Mouse (Mus musculus) embryonic facial prominence, embryonic 11.5 days (tissue): ENCODE measurements at regions not wholly inside any gene's neighbourhood (a gene's known extent, or its start where the extent isn't known, plus 50 kb on each side); places are given as distances from the start of the nearest gene placed in this dataset.
A peak's percentile ranks its signal among the peaks of the same experiment; 100 is the strongest.

Experiments used
- ATAC-seq: fragments of 200-750 bp; cut with Nextera tagmentation; replicated peaks from 2 replicates; pipeline ENCODE4 v1.8.0; 2017; ENCODE audit warnings: low read depth; ENCODE audit not compliant: insufficient number of reproducible peaks, low FRiP score, low TSS enrichment
- DNase-seq: peaks from one replicate; pipeline ENCODE4 v3.0.0-alpha.2; 2015; ENCODE audit warnings: low spot score
- H3K27ac ChIP-seq: fragments of 300-500 bp; sonication (generic); replicated peaks from 2 replicates; pipeline ENCODE4 v1.5.1; 2014; ENCODE audit warnings: mild to moderate bottlenecking, low read depth, low read length, control low read depth
- H3K27me3 ChIP-seq: fragments of 300-500 bp; sonication (generic); 2 replicates; pipeline ENCODE4 v1.6.1; 2014; ENCODE audit warnings: mild to moderate bottlenecking, low read length, moderate library complexity, mixed read lengths; ENCODE audit not compliant: control insufficient read depth, insufficient read depth
- H3K36me3 ChIP-seq: fragments of 300-500 bp; sonication (generic); replicated peaks from 2 replicates; pipeline ENCODE4 v1.6.1; 2014; ENCODE audit warnings: low read depth, mild to moderate bottlenecking, low read length, moderate library complexity, mixed read lengths; ENCODE audit not compliant: control insufficient read depth, insufficient read depth
- H3K4me1 ChIP-seq: fragments of 300-500 bp; sonication (generic); 2 replicates; pipeline ENCODE4 v1.6.1; 2014; ENCODE audit warnings: low read length, mixed read lengths; ENCODE audit not compliant: control insufficient read depth, insufficient read depth
- H3K4me2 ChIP-seq: fragments of 300-500 bp; sonication (generic); 2 replicates; pipeline ENCODE4 v1.6.1; 2014; ENCODE audit warnings: low read depth, mild to moderate bottlenecking, control low read depth, low read length, moderate library complexity
- H3K4me3 ChIP-seq: fragments of 300-500 bp; sonication (generic); 2 replicates; pipeline ENCODE4 v1.5.1; 2014; ENCODE audit warnings: low read depth, low read length, control low read depth
- H3K9ac ChIP-seq: fragments of 300-500 bp; sonication (generic); replicated peaks from 2 replicates; pipeline ENCODE4 v1.6.1; 2014; ENCODE audit warnings: mild to moderate bottlenecking, control low read depth, low read length
- H3K9me3 ChIP-seq: fragments of 300-500 bp; sonication (generic); replicated peaks from 2 replicates; pipeline ENCODE4 v1.6.1; 2016; ENCODE audit warnings: mild to moderate bottlenecking, low read length, inconsistent platforms, mixed read lengths; ENCODE audit not compliant: control insufficient read depth
- WGBS: fragments of 180-500 bp; shearing (Covaris S2); extraction: QIAGEN DNeasy Blood & Tissue Kit; methylation state at CpG from one replicate; pipeline ENCODE4 v1.1.7; 2014; 5-methylcytosine and 5-hydroxymethylcytosine counted together

DNA sequence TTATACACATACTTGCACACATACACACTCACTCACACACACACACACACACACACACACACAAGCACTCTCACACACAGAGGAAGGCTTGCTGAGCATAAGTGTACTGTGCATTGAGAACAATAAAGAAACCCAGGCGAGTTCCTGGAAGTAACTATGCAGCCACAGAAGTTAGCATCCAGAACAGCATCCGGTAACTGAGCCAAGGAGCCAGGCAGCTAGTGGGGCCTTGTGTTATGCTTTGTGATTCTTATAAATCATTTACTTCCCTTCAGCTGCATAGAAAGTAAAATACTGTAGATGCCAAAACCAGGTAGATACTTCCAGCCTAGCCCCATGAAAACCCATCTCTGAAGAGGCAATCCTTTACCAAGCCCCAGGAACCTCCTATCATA, 75.1 kb upstream of the Mrps9 start:
- H3K9ac ChIP-seq: no peak overlapping the region
- H3K27ac ChIP-seq: no peak overlapping the region
- no peak overlapping the region for H3K4me2 ChIP-seq
- H3K4me3 ChIP-seq: no peak overlapping the region
- H3K9me3 ChIP-seq: no peaks in the 10 kb centered on the region
- ATAC-seq: no peak
- 83% methylated on average over 2 of the region's 2 CpGs for WGBS
- H3K27me3 ChIP-seq: no peaks in the 10 kb centered on the region
- DNase-seq: no peak
- no peaks in the 10 kb centered on the region; the same call in 1 of the 2 replicates for H3K4me1 ChIP-seq
- H3K36me3 ChIP-seq: no peaks in the 10 kb centered on the region

DNA sequence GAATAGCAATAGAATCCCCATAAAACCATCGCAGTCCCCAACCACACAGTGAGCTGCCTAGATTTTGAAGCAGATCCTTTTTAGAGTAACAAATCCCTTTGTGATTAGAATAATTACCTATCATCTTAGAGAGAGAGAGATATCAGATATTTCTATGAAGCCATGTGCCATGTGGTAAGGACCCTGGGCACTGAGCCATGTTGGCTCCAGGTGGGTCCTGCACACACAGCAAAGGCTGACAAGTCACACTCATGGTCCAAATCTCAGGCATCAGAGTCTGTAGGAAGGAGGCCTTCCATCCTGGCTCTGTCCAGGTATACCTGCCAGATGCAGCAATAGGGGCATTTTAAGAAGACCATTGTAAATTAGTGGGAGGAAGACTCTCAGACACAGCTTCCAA, 73.6 kb upstream of the Mrps9 start:
- Histone ChIP-seq H3K4me3 (no peak overlapping the region), H3K9me3 (no peaks in the 10 kb centered on the region), H3K36me3 (no peaks in the 10 kb centered on the region), H3K27me3 (no peaks in the 10 kb centered on the region), H3K27ac (no peak overlapping the region), H3K4me2 (no peak overlapping the region), H3K4me1 (no peaks in the 10 kb centered on the region; the same call in 1 of the 2 replicates), H3K9ac (no peak overlapping the region)
- 84% methylated on average over 1 of the region's 1 CpGs for WGBS
- ATAC-seq (no peak), DNase-seq (no peak)

DNA sequence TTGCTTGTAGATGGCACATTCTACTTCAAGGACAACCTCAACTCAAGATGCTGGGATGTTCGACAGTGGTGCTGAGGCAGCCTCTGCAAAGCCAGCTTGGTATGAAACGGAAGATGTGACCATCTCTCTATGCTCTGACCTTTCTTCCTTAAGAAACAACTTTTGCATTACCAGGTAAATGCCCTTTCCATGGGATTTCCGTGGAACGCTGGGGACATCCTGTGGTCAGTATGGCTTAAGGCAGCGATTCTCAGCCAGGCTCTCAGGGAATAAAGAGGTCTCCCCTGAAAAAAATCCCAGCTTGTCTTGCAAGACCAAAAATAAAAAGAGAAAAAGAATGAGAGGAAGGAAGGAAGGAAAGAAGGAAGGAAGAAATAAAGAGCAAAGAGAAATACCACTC, 71.3 kb upstream of the Mrps9 start:
- Histone ChIP-seq H3K4me3 (no peak overlapping the region), H3K4me1 (no peaks in the 10 kb centered on the region), H3K27me3 (no peaks in the 10 kb centered on the region), H3K36me3 (no peaks in the 10 kb centered on the region), H3K9me3 (no peaks in the 10 kb centered on the region), H3K4me2 (no peak overlapping the region), H3K27ac (no peak overlapping the region), H3K9ac (no peak overlapping the region)
- peak; percentile 67 for DNase-seq
- no peak for ATAC-seq
- WGBS: 40% methylated on average over 5 of the region's 5 CpGs

GRCm38 (mm10) chr1:42780266-42780665, 70.8 kb upstream of the Mrps9 start:
- ATAC-seq: no peak
- H3K9ac ChIP-seq: no peak overlapping the region
- H3K4me3 ChIP-seq: no peak overlapping the region
- H3K27me3 ChIP-seq: no peaks in the 10 kb centered on the region
- 79% methylated on average over 15 of the region's 15 CpGs for WGBS
- H3K4me1 ChIP-seq: no peaks in the 10 kb centered on the region
- no peak overlapping the region for H3K27ac ChIP-seq
- H3K9me3 ChIP-seq: no peaks in the 10 kb centered on the region
- H3K36me3 ChIP-seq: no peaks in the 10 kb centered on the region
- no peak for DNase-seq
- no peak overlapping the region for H3K4me2 ChIP-seq

GRCm38 (mm10) chr1:42781533-42781932, 69.5 kb upstream of the Mrps9 start:
- no peak for ATAC-seq
- no peak for DNase-seq
- Histone ChIP-seq H3K4me3 (no peak overlapping the region), H3K9ac (no peak overlapping the region), H3K4me2 (no peak overlapping the region), H3K4me1 (no peaks in the 10 kb centered on the region), H3K36me3 (no peaks in the 10 kb centered on the region), H3K27ac (no peak overlapping the region), H3K9me3 (no peaks in the 10 kb centered on the region), H3K27me3 (no peaks in the 10 kb centered on the region)
- WGBS: 74% methylated on average over 8 of the region's 8 CpGs

GRCm38 (mm10) chr1:42783072-42783672, 67.9 kb upstream of the Mrps9 start:
- Histone ChIP-seq H3K36me3 (no peaks in the 10 kb centered on the region), H3K4me1 (no peaks in the 10 kb centered on the region), H3K9ac (no peak overlapping the region), H3K27ac (no peak overlapping the region), H3K4me3 (no peak overlapping the region), H3K9me3 (no peaks in the 10 kb centered on the region), H3K4me2 (no peak overlapping the region), H3K27me3 (no peaks in the 10 kb centered on the region)
- no peak for DNase-seq
- 77% methylated on average over 7 of the region's 7 CpGs for WGBS
- no peak for ATAC-seq

DNA sequence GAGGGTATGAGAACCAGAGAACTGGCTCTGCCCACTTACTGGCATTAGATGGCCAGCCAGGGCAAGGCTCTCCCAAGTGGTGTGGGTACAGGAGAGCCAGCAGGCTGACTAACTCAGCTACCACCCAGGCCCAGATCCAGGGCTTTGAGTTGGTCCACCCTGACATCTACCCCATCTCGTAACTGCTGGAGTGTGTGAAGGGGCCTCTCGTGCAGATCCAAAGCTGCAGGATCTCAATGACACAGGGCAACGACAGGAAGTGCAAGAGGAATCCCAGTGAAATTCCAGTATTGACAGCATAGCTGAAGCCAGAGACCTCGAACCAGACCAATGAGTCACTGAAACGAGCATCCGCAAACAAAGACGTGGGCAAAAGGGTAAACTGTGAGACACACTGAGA, 63.8 kb upstream of the Mrps9 start:
- no peak overlapping the region for H3K27ac ChIP-seq
- DNase-seq (no peak), ATAC-seq (no peak)
- H3K27me3 ChIP-seq: no peaks in the 10 kb centered on the region
- no peak overlapping the region for H3K9ac ChIP-seq
- H3K4me3 ChIP-seq: no peak overlapping the region
- H3K9me3 ChIP-seq: no peaks in the 10 kb centered on the region
- no peaks in the 10 kb centered on the region for H3K36me3 ChIP-seq
- no peaks in the 10 kb centered on the region for H3K4me1 ChIP-seq
- H3K4me2 ChIP-seq: no peak overlapping the region
- WGBS: 65% methylated on average over 7 of the region's 7 CpGs

GRCm38 (mm10) chr1:42788413-42788812, 62.6 kb upstream of the Mrps9 start:
- WGBS: 78% methylated on average over 6 of the region's 6 CpGs
- no peak for DNase-seq
- Histone ChIP-seq H3K4me1 (no peaks in the 10 kb centered on the region), H3K36me3 (no peaks in the 10 kb centered on the region), H3K9me3 (no peaks in the 10 kb centered on the region), H3K9ac (no peak overlapping the region), H3K4me3 (no peak overlapping the region), H3K4me2 (no peak overlapping the region), H3K27me3 (no peaks in the 10 kb centered on the region), H3K27ac (no peak overlapping the region)
- ATAC-seq: no peak
